Mouse (Mus musculus) liver, adult 2 months (tissue): ENCODE data around the gene Fndc3b.

Experiments
- CTCF ChIP-seq: fragments of 200-500 bp; IDR thresholded peaks from 2 replicates; pipeline ENCODE4 v1.5.1; 2011; ENCODE audit warnings: low read depth, low read length, control low read depth
- POLR2A ChIP-seq: fragments of 200-500 bp; IDR thresholded peaks from 2 replicates; pipeline ENCODE4 v1.6.1; 2011; ENCODE audit warnings: low read length, control low read depth; ENCODE audit not compliant: insufficient read depth; ENCODE audit errors: extremely low read depth

GRCm38 (mm10) chr3:27677574-27677973 lies 33.5 kb downstream of the Fndc3b start:
- TF ChIP-seq POLR2A, result no peak
- TF ChIP-seq CTCF, result no peak
